Mouse (Mus musculus): Measurements from ENCODE around the gene Gm1527. TPM values are rescaled to one million over a fixed set of nuclear protein-coding genes. Genes with fewer than 3 reads are reported as not detected.

The Gm1527 gene
- total RNA-seq, 1 experiment, result not detected

GRCm38 (mm10) chr3:28965931-28966330, 73.5 kb downstream of the Gm1527 start:
- in situ Hi-C loops (cut with MboI; ENCODE audit: low sequenced_read_pairs in 2 of 2, unreplicated experiment in 2 of 2), result loop anchor here (5.0 to 10.0 kb wide), 2 partner anchors 141 to 144 kb away; no protein-coding TSS in a partner anchor
- Histone ChIP-seq H3K36me3 (ENCODE audit: control insufficient read depth, insufficient read depth, low read length, poor library complexity, severe bottlenecking) (no peaks in the 10 kb centered on the region), H3K4me1 (ENCODE audit: control insufficient read depth in 2 of 2, insufficient read depth in 2 of 2, low read length in 2 of 2, poor library complexity in 1 of 2) (peaks cover 0 to 2% of the 10 kb centered on the region in 2 experiments; a peak in 1 of 4 replicates), H3K4me3 (ENCODE audit: insufficient read depth in 1 of 2, low read depth in 1 of 2, low read length in 2 of 2, poor library complexity in 1 of 2, severe bottlenecking in 1 of 2) (no peak overlapping the region), H3K9ac (ENCODE audit: insufficient read depth, low read depth, low read length, poor library complexity, severe bottlenecking) (no peak overlapping the region), H3K27ac (ENCODE audit: insufficient read depth, low read depth, low read length, poor library complexity, severe bottlenecking) (no peak overlapping the region), H3K9me3 (ENCODE audit: control insufficient read depth, insufficient read depth, low read depth, low read length) (no peaks in the 10 kb centered on the region)
- no peak for TF ChIP-seq CHD2 (IDR thresholded peaks at IDR 0.05; ENCODE audit: low read depth, low read length)
- no peak for TF ChIP-seq MAFK (IDR thresholded peaks at IDR 0.05; ENCODE audit: insufficient read depth, low read depth, low read length)
- no peak for TF ChIP-seq ZNF384 (IDR thresholded peaks at IDR 0.05; ENCODE audit: low read depth, low read length)
- TF ChIP-seq ZC3H11A (IDR thresholded peaks at IDR 0.05; ENCODE audit: borderline replicate concordance, low read depth, low read length), result no peak
- TF ChIP-seq HCFC1 (IDR thresholded peaks at IDR 0.05; ENCODE audit: borderline replicate concordance, insufficient read depth, low read length), result no peak
- DNase-seq (ENCODE audit: low read depth, low spot score), result no peak

GRCm38 (mm10) chr3:28968851-28969250, 76.4 kb downstream of the Gm1527 start:
- Histone ChIP-seq H3K4me3 (ENCODE audit: insufficient read depth in 1 of 2, low read depth in 1 of 2, low read length in 2 of 2, poor library complexity in 1 of 2, severe bottlenecking in 1 of 2) (no peak overlapping the region), H3K9me3 (ENCODE audit: control insufficient read depth, insufficient read depth, low read depth, low read length) (no peaks in the 10 kb centered on the region), H3K36me3 (ENCODE audit: control insufficient read depth, insufficient read depth, low read length, poor library complexity, severe bottlenecking) (no peaks in the 10 kb centered on the region), H3K9ac (ENCODE audit: insufficient read depth, low read depth, low read length, poor library complexity, severe bottlenecking) (no peak overlapping the region), H3K4me1 (ENCODE audit: control insufficient read depth in 2 of 2, insufficient read depth in 2 of 2, low read length in 2 of 2, poor library complexity in 1 of 2) (peaks cover 0 to 2% of the 10 kb centered on the region in 2 experiments; a peak in 1 of 4 replicates), H3K27ac (ENCODE audit: insufficient read depth, low read depth, low read length, poor library complexity, severe bottlenecking) (no peak overlapping the region)
- in situ Hi-C loops (cut with MboI; ENCODE audit: low sequenced_read_pairs in 2 of 2, unreplicated experiment in 2 of 2), result loop anchor here (5.0 to 10.0 kb wide), 2 partner anchors 144 to 147 kb away; no protein-coding TSS in a partner anchor
- TF ChIP-seq ZC3H11A (IDR thresholded peaks at IDR 0.05; ENCODE audit: borderline replicate concordance, low read depth, low read length), result peak; percentile 99
- TF ChIP-seq MAFK (IDR thresholded peaks at IDR 0.05; ENCODE audit: insufficient read depth, low read depth, low read length), result no peak
- DNase-seq (ENCODE audit: low read depth, low spot score), result peak; percentile 59

Other genes starting within 250 kb of the Gm1527 start
- not detected in 2 replicates for gene Slc2a2, start 194.7 kb upstream of the Gm1527 start, total RNA-seq (2012; rRNA removed)
- gene Eif5a2, start 111.3 kb upstream of the Gm1527 start, total RNA-seq (2012; rRNA removed), result 10.5 and 11.4 TPM in 2 replicates
- gene Rpl22l1, start 87.2 kb upstream of the Gm1527 start, total RNA-seq (2012; rRNA removed), result 199 and 297 TPM in 2 replicates
- 0.18 TPM in 1 of 2 replicates, not detected in the other for gene Egfem1, start 189.4 kb downstream of the Gm1527 start, total RNA-seq (2012; rRNA removed)